Mouse (Mus musculus): ENCODE results near the gene Psors1c2. TPM values are rescaled to one million over a fixed set of nuclear protein-coding genes. Genes with fewer than 3 reads are reported as not detected.

Gene Psors1c2
- polyA plus RNA-seq (2015; fragmentation: Nextera tagmentation; extraction: Ambion mirVana) = 0.68 and 1.4 TPM in 2 replicates

- peaks cover 8% of the 10 kb centered on the region for H3K36me3 ChIP-seq
- WGBS = 49% methylated on average over 7 of the region's 7 CpGs
- no peak within 1 kb of the TSS for H3K9ac ChIP-seq
- 0 out of 2 replicates have a peak, but pooled peaks cover 4% of the 10 kb centered on the region for H3K27me3 ChIP-seq
- no peak within 1 kb of the TSS for H3K27ac ChIP-seq
- peaks cover 12% of the 10 kb centered on the region for H3K4me1 ChIP-seq (replicated peaks)
- H3K9me3 ChIP-seq = no peaks in the 10 kb centered on the region
- no peak for ATAC-seq (ENCODE audit: low FRiP score)
- no peak within 1 kb of the TSS for H3K4me3 ChIP-seq
- H3K4me2 ChIP-seq = no peak within 1 kb of the TSS
Measured at GRCm38 (mm10) chr17:35532901-35533300, at the start of gene Psors1c2. TSS of gene Psors1c2 (plus strand) at chr17:35533201.

- no peak for ATAC-seq (ENCODE audit: low FRiP score)
- WGBS = 1% methylated on average over 9 of the region's 9 CpGs
- Histone ChIP-seq H3K4me1 (replicated peaks) (0 out of 2 replicates have a peak, but pooled peaks cover 3% of the 10 kb centered on the region), H3K27ac (no peak overlapping the region), H3K4me3 (no peak overlapping the region), H3K27me3 (no peaks in the 10 kb centered on the region), H3K4me2 (no peak overlapping the region), H3K9me3 (no peaks in the 10 kb centered on the region), H3K36me3 (no peaks in the 10 kb centered on the region), H3K9ac (no peak overlapping the region)
Measured at GRCm38 (mm10) chr17:35484066-35484465, 48.9 kb upstream of the Psors1c2 start.

GRCm38 (mm10) chr17:35485702-35486101 is 47.3 kb upstream of the Psors1c2 start:
- Histone ChIP-seq H3K9me3 (no peaks in the 10 kb centered on the region), H3K4me3 (no peak overlapping the region), H3K27ac (no peak overlapping the region), H3K9ac (no peak overlapping the region), H3K4me2 (no peak overlapping the region), H3K27me3 (no peaks in the 10 kb centered on the region), H3K36me3 (no peaks in the 10 kb centered on the region), H3K4me1 (replicated peaks) (peaks cover 7% of the 10 kb centered on the region; the same call in 1 of the 2 replicates)
- no peak for ATAC-seq (ENCODE audit: low FRiP score)
- 22% methylated on average over 4 of the region's 4 CpGs for WGBS

GRCm38 (mm10) chr17:35486726-35487125 is 46.3 kb upstream of the Psors1c2 start:
- Histone ChIP-seq H3K4me1 (replicated peaks) (peaks cover 7% of the 10 kb centered on the region; the same call in 1 of the 2 replicates), H3K36me3 (no peaks in the 10 kb centered on the region), H3K9ac (no peak overlapping the region), H3K4me2 (no peak overlapping the region), H3K27me3 (no peaks in the 10 kb centered on the region), H3K27ac (no peak overlapping the region), H3K4me3 (no peak overlapping the region), H3K9me3 (no peaks in the 10 kb centered on the region)
- no peak for ATAC-seq (ENCODE audit: low FRiP score)
- 65% methylated on average over 10 of the region's 10 CpGs for WGBS

- Histone ChIP-seq H3K4me1 (replicated peaks) (peaks cover 7% of the 10 kb centered on the region; the same call in 1 of the 2 replicates), H3K36me3 (no peaks in the 10 kb centered on the region), H3K4me3 (no peak overlapping the region), H3K9me3 (no peaks in the 10 kb centered on the region), H3K9ac (no peak overlapping the region), H3K27ac (no peak overlapping the region), H3K4me2 (no peak overlapping the region), H3K27me3 (no peaks in the 10 kb centered on the region)
- 100% methylated on average over 2 of the region's 2 CpGs for WGBS
- no peak for ATAC-seq (ENCODE audit: low FRiP score)
Measured at GRCm38 (mm10) chr17:35488041-35488440, 45.0 kb upstream of the Psors1c2 start.

- no peak overlapping the region for H3K4me2 ChIP-seq
- WGBS = 53% methylated on average over 5 of the region's 5 CpGs
Measured at GRCm38 (mm10) chr17:35490320-35490719, 42.7 kb upstream of the Psors1c2 start.

GRCm38 (mm10) chr17:35497124-35497523 is 35.9 kb upstream of the Psors1c2 start:
- H3K9me3 ChIP-seq = no peaks in the 10 kb centered on the region
- no peak for ATAC-seq (ENCODE audit: low FRiP score)
- H3K27ac ChIP-seq = no peak overlapping the region
- 93% methylated on average over 7 of the region's 7 CpGs for WGBS
- no peak overlapping the region for H3K4me3 ChIP-seq
- H3K36me3 ChIP-seq = no peaks in the 10 kb centered on the region
- H3K9ac ChIP-seq = no peak overlapping the region
- H3K4me1 ChIP-seq (replicated peaks) = no peaks in the 10 kb centered on the region
- no peak overlapping the region for H3K4me2 ChIP-seq
- no peaks in the 10 kb centered on the region for H3K27me3 ChIP-seq

More at GRCm38 (mm10) chr17:35490320-35490719, 42.7 kb upstream of the Psors1c2 start:
- 0 out of 2 replicates have a peak overlapping the region, but pooled peaks have one; percentile 0 for H3K27ac ChIP-seq
- H3K9me3 ChIP-seq = no peaks in the 10 kb centered on the region
- H3K36me3 ChIP-seq = no peaks in the 10 kb centered on the region
- ATAC-seq (ENCODE audit: low FRiP score) = no peak
- H3K9ac ChIP-seq = no peak overlapping the region
- no peak overlapping the region for H3K4me3 ChIP-seq
- peaks cover 7% of the 10 kb centered on the region; the same call in 1 of the 2 replicates for H3K4me1 ChIP-seq (replicated peaks)
- no peaks in the 10 kb centered on the region for H3K27me3 ChIP-seq

GRCm38 (mm10) chr17:35502226-35502625 is 30.8 kb upstream of the Psors1c2 start:
- Histone ChIP-seq H3K27me3 (peaks cover 33% of the 10 kb centered on the region), H3K9me3 (no peaks in the 10 kb centered on the region), H3K36me3 (no peaks in the 10 kb centered on the region), H3K4me3 (no peak overlapping the region), H3K4me1 (replicated peaks) (no peaks in the 10 kb centered on the region), H3K4me2 (no peak overlapping the region), H3K9ac (no peak overlapping the region), H3K27ac (no peak overlapping the region)
- WGBS = 5% methylated on average over 6 of the region's 6 CpGs
- no peak for ATAC-seq (ENCODE audit: low FRiP score)

GRCm38 (mm10) chr17:35502762-35503161 is 30.2 kb upstream of the Psors1c2 start:
- WGBS = 42% methylated on average over 5 of the region's 5 CpGs
- peaks cover 39% of the 10 kb centered on the region for H3K27me3 ChIP-seq
- H3K9ac ChIP-seq = no peak overlapping the region
- H3K4me2 ChIP-seq = no peak overlapping the region
- ATAC-seq (ENCODE audit: low FRiP score) = no peak
- no peak overlapping the region for H3K4me3 ChIP-seq
- no peaks in the 10 kb centered on the region for H3K4me1 ChIP-seq (replicated peaks)
- H3K27ac ChIP-seq = no peak overlapping the region
- H3K36me3 ChIP-seq = no peaks in the 10 kb centered on the region
- no peaks in the 10 kb centered on the region for H3K9me3 ChIP-seq

- Histone ChIP-seq H3K4me3 (no peak overlapping the region), H3K4me1 (replicated peaks) (no peaks in the 10 kb centered on the region), H3K36me3 (no peaks in the 10 kb centered on the region), H3K4me2 (no peak overlapping the region), H3K27ac (no peak overlapping the region), H3K27me3 (peaks cover 46% of the 10 kb centered on the region), H3K9ac (no peak overlapping the region), H3K9me3 (no peaks in the 10 kb centered on the region)
- ATAC-seq (ENCODE audit: low FRiP score) = no peak
- 23% methylated on average over 5 of the region's 5 CpGs for WGBS
Measured at GRCm38 (mm10) chr17:35503849-35504248, 29.2 kb upstream of the Psors1c2 start.

GRCm38 (mm10) chr17:35504628-35505481 is 28.1 kb upstream of the Psors1c2 start:
- Histone ChIP-seq H3K4me1 (replicated peaks) (no peaks in the 10 kb centered on the region), H3K9ac (no peak overlapping the region), H3K4me2 (no peak overlapping the region), H3K9me3 (no peaks in the 10 kb centered on the region), H3K4me3 (no peak overlapping the region), H3K36me3 (no peaks in the 10 kb centered on the region), H3K27ac (no peak overlapping the region), H3K27me3 (peaks cover 54% of the 10 kb centered on the region)
- WGBS = 16% methylated on average over 8 of the region's 8 CpGs
- no peak for ATAC-seq (ENCODE audit: low FRiP score)

GRCm38 (mm10) chr17:35505776-35506175 is 27.2 kb upstream of the Psors1c2 start, which contains the start of gene Pou5f1:
TSS of gene Pou5f1 (plus strand) at chr17:35506018.
- no peak for ATAC-seq (ENCODE audit: low FRiP score)
- Histone ChIP-seq H3K27ac (no peak within 1 kb of the TSS), H3K9ac (no peak within 1 kb of the TSS), H3K9me3 (no peaks in the 10 kb centered on the region), H3K27me3 (peaks cover 54% of the 10 kb centered on the region), H3K36me3 (no peaks in the 10 kb centered on the region), H3K4me3 (no peak within 1 kb of the TSS), H3K4me1 (replicated peaks) (no peaks in the 10 kb centered on the region), H3K4me2 (no peak within 1 kb of the TSS)
- 26% methylated on average over 13 of the region's 13 CpGs for WGBS

GRCm38 (mm10) chr17:35506881-35507280 is 26.1 kb upstream of the Psors1c2 start:
- Histone ChIP-seq H3K27me3 (peaks cover 54% of the 10 kb centered on the region), H3K9me3 (no peaks in the 10 kb centered on the region), H3K27ac (no peak overlapping the region), H3K36me3 (no peaks in the 10 kb centered on the region), H3K9ac (no peak overlapping the region), H3K4me3 (no peak overlapping the region), H3K4me2 (no peak overlapping the region), H3K4me1 (replicated peaks) (no peaks in the 10 kb centered on the region)
- ATAC-seq (ENCODE audit: low FRiP score) = no peak
- 15% methylated on average over 10 of the region's 10 CpGs for WGBS
